Mouse (Mus musculus): ENCODE measurements around the gene Kcnk10. TPM values are rescaled to one million over a fixed set of nuclear protein-coding genes. Genes with fewer than 3 reads are reported as not detected.

Kcnk10 gene
- polyA plus RNA-seq, 1 experiment from 2014 or later = 1.5 TPM

DNA sequence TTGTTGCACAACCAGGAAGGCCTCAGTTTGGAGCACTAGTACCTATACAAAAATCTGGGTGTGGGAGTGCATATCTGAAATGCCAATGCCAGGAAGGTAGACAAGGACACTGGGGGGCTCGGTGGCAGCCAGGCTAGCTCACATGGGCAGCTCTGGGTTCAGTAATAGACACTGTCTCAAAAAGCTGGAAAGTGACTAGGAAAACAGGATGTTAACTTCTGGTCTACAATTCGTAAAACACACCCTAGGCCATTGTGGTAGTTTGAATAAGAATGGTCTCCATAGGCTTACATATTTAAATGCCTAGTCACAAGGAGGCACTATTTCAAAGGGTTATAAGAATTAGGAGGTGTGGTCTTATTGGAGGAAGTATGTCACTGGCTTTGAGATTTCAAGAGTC, 12.9 kb upstream of the Kcnk10 start:
- Histone ChIP-seq H3K4me2 (no peak overlapping the region), H3K9me3 (no peaks in the 10 kb centered on the region), H3K9ac (no peak overlapping the region), H3K27ac (no peak overlapping the region), H3K36me3 (no peaks in the 10 kb centered on the region), H3K4me3 (replicated peaks) (no peak overlapping the region), H3K27me3 (replicated peaks) (no peaks in the 10 kb centered on the region), H3K4me1 (no peaks in the 10 kb centered on the region)
- 84% methylated on average over 2 of the region's 2 CpGs for WGBS
- ATAC-seq (ENCODE audit: insufficient read depth, low FRiP score, low read depth) = no peak

GRCm38 (mm10) chr12:98588573-98588972, 10.5 kb upstream of the Kcnk10 start:
- no peaks in the 10 kb centered on the region for H3K4me1 ChIP-seq
- no peak overlapping the region for H3K4me3 ChIP-seq (replicated peaks)
- no peak overlapping the region for H3K27ac ChIP-seq
- no peak for ATAC-seq (ENCODE audit: insufficient read depth, low FRiP score, low read depth)
- 58% methylated on average over 6 of the region's 6 CpGs for WGBS
- no peak overlapping the region for H3K9ac ChIP-seq
- H3K4me2 ChIP-seq = no peak overlapping the region
- H3K27me3 ChIP-seq (replicated peaks) = no peaks in the 10 kb centered on the region
- H3K9me3 ChIP-seq = no peaks in the 10 kb centered on the region
- H3K36me3 ChIP-seq = no peaks in the 10 kb centered on the region

DNA sequence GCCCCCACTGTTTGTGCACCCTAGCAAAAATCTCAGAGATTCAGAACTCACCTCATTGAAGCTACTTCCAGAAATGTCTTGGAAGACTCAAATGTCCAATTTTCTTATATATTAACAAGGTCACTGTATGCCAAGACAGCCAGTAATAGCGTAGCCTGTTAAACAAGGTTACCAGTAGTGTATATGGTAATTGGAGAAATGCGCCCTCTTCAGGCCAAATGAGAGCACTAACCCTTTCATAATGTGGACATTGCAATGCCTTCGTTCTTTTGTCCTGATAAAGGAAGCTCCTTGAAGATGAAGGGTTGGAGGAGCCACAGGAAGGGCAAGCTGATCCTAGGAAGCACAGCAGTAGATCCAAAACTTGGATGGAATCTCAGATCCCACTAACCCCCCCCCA, 7.2 kb upstream of the Kcnk10 start:
- H3K9me3 ChIP-seq = no peaks in the 10 kb centered on the region
- no peak overlapping the region for H3K9ac ChIP-seq
- WGBS = 42% methylated on average over 3 of the region's 3 CpGs
- H3K4me1 ChIP-seq = no peaks in the 10 kb centered on the region
- H3K4me3 ChIP-seq (replicated peaks) = no peak overlapping the region
- no peaks in the 10 kb centered on the region for H3K27me3 ChIP-seq (replicated peaks)
- no peak overlapping the region for H3K27ac ChIP-seq
- no peak overlapping the region for H3K4me2 ChIP-seq
- H3K36me3 ChIP-seq = no peaks in the 10 kb centered on the region
- no peak for ATAC-seq (ENCODE audit: insufficient read depth, low FRiP score, low read depth)

DNA sequence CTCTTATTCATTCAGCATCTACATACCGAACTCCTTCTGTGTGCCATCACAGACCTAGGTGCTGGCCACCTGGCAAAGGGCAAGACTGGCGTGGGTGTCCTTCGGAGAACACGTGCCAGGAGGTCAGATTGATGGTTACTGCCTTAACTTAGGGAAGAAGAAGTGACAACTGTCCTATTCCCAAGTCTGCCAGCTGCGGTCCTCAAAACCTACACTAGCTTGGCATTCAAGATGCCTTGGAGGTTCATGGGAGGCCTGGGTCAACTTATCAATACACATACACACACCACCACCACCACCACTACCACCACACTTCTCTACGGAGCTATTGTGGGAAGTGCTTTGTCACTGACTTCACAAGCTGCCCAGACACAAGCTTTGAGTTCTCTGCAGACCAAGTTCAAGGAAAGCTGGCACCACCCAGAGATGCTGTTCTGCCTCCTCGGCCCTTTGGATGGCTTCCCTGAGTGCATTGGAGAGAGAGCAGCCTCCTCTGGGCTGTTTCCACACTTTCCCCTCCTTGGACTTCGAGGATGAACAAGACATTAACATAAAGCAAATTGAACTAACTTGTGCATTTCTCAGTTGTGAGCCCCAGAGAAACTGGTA, 2.1 kb downstream of the Kcnk10 start:
- Histone ChIP-seq H3K27ac (no peak overlapping the region), H3K4me2 (no peak overlapping the region), H3K27me3 (replicated peaks) (peaks cover 60% of the 10 kb centered on the region), H3K9me3 (no peaks in the 10 kb centered on the region), H3K36me3 (no peaks in the 10 kb centered on the region), H3K9ac (no peak overlapping the region), H3K4me1 (no peaks in the 10 kb centered on the region), H3K4me3 (replicated peaks) (no peak overlapping the region)
- no peak for ATAC-seq (ENCODE audit: insufficient read depth, low FRiP score, low read depth)
- WGBS = 65% methylated on average over 8 of the region's 8 CpGs

DNA sequence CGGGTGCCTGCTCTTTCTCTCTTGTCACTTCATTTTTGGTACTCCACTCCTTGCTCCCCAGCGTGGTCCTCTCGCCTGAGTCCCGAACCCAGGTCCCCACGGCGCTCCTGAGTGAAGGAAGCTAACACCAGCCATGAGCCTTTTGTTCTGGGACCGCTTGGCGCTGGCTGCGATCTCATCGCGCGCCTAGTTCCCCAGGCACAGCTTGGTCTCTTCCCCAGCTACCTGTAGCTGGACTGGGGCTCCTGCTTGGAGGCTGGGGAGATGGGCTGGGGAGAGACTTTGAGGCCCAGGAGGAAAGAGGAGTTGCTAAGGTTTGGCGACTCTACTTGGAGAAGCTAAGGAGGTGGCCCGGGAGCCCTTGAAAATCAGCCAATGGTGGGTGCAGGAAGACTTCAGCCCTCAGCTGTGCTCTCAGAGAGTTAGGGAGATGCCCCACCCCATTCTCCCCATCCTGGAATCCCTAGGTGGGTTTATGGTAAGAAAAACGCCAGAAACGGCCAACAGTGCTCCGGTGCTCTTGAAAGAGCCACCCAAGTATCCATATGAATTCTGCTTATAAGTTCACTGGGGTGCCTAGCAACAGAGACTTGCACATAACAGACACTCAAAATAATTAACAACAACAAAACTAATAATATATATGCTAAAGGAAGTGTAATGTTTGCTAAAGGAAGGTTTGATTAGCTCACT, 2.8 kb downstream of the Kcnk10 start:
- no peak for ATAC-seq (ENCODE audit: insufficient read depth, low FRiP score, low read depth)
- Histone ChIP-seq H3K4me3 (replicated peaks) (peak overlapping the region; percentile 54), H3K4me2 (peak overlapping the region; percentile 98), H3K4me1 (no peaks in the 10 kb centered on the region), H3K36me3 (no peaks in the 10 kb centered on the region), H3K9ac (no peak overlapping the region), H3K9me3 (no peaks in the 10 kb centered on the region), H3K27ac (no peak overlapping the region), H3K27me3 (replicated peaks) (peaks cover 64% of the 10 kb centered on the region)
- WGBS = 12% methylated on average over 17 of the region's 17 CpGs

DNA sequence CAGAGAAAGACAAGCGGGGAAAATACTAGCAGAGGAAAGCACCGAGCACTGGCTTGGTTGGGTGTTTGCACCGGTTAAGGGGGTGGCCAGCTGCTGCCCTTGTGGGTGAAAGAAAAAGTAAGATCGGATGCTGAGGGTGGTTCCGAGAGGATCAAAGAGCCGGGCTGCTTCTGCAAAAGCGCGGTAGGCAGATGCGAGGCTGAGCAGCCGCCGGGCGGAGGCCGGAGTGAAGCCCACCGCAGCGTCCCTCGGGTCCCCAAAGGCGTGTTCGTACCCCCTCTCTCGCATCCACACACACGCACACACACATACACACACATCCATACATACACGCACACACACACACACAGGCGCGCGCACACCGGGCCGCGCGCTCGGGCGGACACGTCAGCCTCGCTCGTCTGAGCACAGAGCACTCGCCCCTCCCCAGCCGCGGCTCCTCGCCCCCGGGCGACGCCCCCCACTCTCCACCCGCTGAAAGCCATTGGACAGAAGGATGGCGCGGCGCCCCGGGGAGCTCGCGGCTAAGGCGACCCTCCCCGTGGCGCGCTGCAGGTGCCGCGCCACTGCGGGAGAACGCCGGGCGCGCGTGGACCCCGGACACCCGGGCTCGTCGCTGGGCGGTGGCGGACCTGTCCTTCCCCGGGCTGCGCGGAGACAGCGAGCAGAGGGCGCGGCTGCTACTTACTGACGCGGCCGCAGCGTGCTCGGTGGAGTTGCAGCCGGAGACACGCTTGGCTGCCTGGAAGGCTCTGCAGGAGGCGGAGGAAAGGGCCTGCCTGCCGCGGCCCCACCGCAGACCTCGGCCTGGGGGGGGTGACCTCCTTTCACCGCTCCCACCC, 3.5 kb downstream of the Kcnk10 start:
- Histone ChIP-seq H3K9ac (no peak overlapping the region), H3K27ac (no peak overlapping the region), H3K4me2 (peak overlapping the region; percentile 98), H3K27me3 (replicated peaks) (peaks cover 66% of the 10 kb centered on the region), H3K4me3 (replicated peaks) (peak overlapping the region; percentile 54), H3K36me3 (no peaks in the 10 kb centered on the region), H3K4me1 (no peaks in the 10 kb centered on the region), H3K9me3 (no peaks in the 10 kb centered on the region)
- peak; percentile 80 for ATAC-seq (ENCODE audit: insufficient read depth, low FRiP score, low read depth)
- WGBS = under 1% methylated on average over 62 of the region's 84 CpGs

DNA sequence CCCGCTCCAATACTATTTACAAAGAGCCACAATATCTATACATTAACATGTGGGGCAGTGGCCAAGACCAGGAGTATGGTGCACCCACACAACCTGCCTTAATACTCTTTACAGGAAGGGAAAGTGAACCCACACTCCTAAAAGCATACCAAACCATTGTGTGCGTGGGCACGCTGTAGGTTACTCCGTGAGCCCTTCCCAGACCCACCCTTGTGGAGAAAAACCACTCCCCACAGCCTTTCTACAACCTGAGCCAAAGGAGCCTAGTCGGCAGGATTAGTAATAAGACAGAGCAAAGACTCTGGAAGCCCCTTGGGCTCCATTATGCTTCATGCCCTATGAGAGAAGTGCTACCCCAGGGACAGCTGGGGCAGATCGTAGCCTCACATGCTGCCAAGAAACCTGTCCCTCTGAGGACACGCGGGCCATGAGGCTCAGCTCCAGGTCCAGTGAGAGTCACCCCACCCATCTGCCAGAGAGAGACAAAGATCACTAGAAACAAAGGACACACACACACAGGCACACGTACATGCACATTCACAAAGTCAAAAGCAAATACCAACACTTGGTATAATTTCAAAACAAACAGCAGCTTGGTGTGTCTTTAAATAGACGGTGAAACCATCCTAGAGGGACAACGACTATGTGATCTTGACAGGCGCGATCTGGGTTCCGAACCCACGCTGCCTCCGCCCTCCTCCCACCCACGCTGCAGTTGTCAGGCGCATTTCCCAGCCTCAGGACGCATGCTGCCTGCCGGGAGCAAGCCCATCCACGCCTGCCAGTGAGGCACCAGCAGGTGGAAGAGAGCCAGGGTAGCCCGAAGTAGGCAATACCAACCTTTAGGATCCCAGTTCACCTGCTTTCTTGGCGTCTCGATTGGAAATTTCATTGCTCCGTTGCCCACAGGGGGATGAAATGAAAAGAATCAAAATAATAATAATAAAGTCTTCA, 4.5 kb downstream of the Kcnk10 start:
- ATAC-seq (ENCODE audit: insufficient read depth, low FRiP score, low read depth) = no peak
- H3K4me2 ChIP-seq = peak overlapping the region; percentile 98
- no peaks in the 10 kb centered on the region for H3K36me3 ChIP-seq
- peak overlapping the region; percentile 54 for H3K4me3 ChIP-seq (replicated peaks)
- no peaks in the 10 kb centered on the region for H3K4me1 ChIP-seq
- peaks cover 64% of the 10 kb centered on the region for H3K27me3 ChIP-seq (replicated peaks)
- H3K9me3 ChIP-seq = no peaks in the 10 kb centered on the region
- no peak overlapping the region for H3K27ac ChIP-seq
- WGBS = 16% methylated on average over 25 of the region's 25 CpGs
- no peak overlapping the region for H3K9ac ChIP-seq

- H3K27me3 ChIP-seq (replicated peaks) = peaks cover 56% of the 10 kb centered on the region
- no peaks in the 10 kb centered on the region for H3K4me1 ChIP-seq
- H3K36me3 ChIP-seq = no peaks in the 10 kb centered on the region
- no peak overlapping the region for H3K4me2 ChIP-seq
- no peak for ATAC-seq (ENCODE audit: insufficient read depth, low FRiP score, low read depth)
- no peak overlapping the region for H3K9ac ChIP-seq
- H3K27ac ChIP-seq = no peak overlapping the region
- H3K4me3 ChIP-seq (replicated peaks) = no peak overlapping the region
- 45% methylated on average over 8 of the region's 8 CpGs for WGBS
- H3K9me3 ChIP-seq = no peaks in the 10 kb centered on the region
These were observed 6.0 kb downstream of the Kcnk10 start for GRCm38 (mm10) chr12:98571896-98572680.

- H3K27me3 ChIP-seq (replicated peaks) = peaks cover 29% of the 10 kb centered on the region
- no peak for ATAC-seq (ENCODE audit: insufficient read depth, low FRiP score, low read depth)
- H3K4me1 ChIP-seq = no peaks in the 10 kb centered on the region
- H3K9me3 ChIP-seq = no peaks in the 10 kb centered on the region
- no peak overlapping the region for H3K27ac ChIP-seq
- no peak overlapping the region for H3K9ac ChIP-seq
- WGBS = 73% methylated on average over 6 of the region's 6 CpGs
- H3K4me3 ChIP-seq (replicated peaks) = no peak overlapping the region
- no peaks in the 10 kb centered on the region for H3K36me3 ChIP-seq
- H3K4me2 ChIP-seq = no peak overlapping the region
These were observed 8.7 kb downstream of the Kcnk10 start for GRCm38 (mm10) chr12:98569380-98569779.

- no peak for ATAC-seq (ENCODE audit: insufficient read depth, low FRiP score, low read depth)
- H3K36me3 ChIP-seq = no peaks in the 10 kb centered on the region
- no peaks in the 10 kb centered on the region for H3K9me3 ChIP-seq
- WGBS = 70% methylated on average over 6 of the region's 6 CpGs
- no peak overlapping the region for H3K9ac ChIP-seq
- peaks cover 15% of the 10 kb centered on the region; the same call in 1 of the 2 replicates for H3K27me3 ChIP-seq (replicated peaks)
- H3K4me1 ChIP-seq = no peaks in the 10 kb centered on the region
- H3K27ac ChIP-seq = no peak overlapping the region
- no peak overlapping the region for H3K4me2 ChIP-seq
- H3K4me3 ChIP-seq (replicated peaks) = no peak overlapping the region
These were observed 10.2 kb downstream of the Kcnk10 start for GRCm38 (mm10) chr12:98567877-98568276.

- no peaks in the 10 kb centered on the region for H3K27me3 ChIP-seq (replicated peaks)
- H3K4me2 ChIP-seq = no peak overlapping the region
- no peak overlapping the region for H3K4me3 ChIP-seq (replicated peaks)
- H3K9ac ChIP-seq = no peak overlapping the region
- ATAC-seq (ENCODE audit: insufficient read depth, low FRiP score, low read depth) = no peak
- H3K36me3 ChIP-seq = no peaks in the 10 kb centered on the region
- H3K27ac ChIP-seq = no peak overlapping the region
- WGBS = 82% methylated on average over 3 of the region's 3 CpGs
- no peaks in the 10 kb centered on the region for H3K4me1 ChIP-seq
- H3K9me3 ChIP-seq = no peaks in the 10 kb centered on the region
These were observed 13.7 kb downstream of the Kcnk10 start for GRCm38 (mm10) chr12:98564383-98564782.
